Mouse (Mus musculus): ENCODE measurements around the gene Mon2. TPM values are rescaled to one million over a fixed set of nuclear protein-coding genes. Genes with fewer than 3 reads are reported as not detected.

Gene Mon2
- total RNA-seq (2021): 100 to 1,000 TPM in 1 of 2 experiments, 10 to 100 TPM in 1; 98.6 to 104 TPM
- long read RNA-seq, experiment 1, full-length matches to known transcripts: 7 of 19 reads
- long read RNA-seq, experiment 1, partial matches to known transcripts: 2 of 19 reads
- long read RNA-seq, experiment 1, other reads (novel, unspliced or antisense): 10 of 19 reads
- long read RNA-seq, experiment 2, full-length matches to known transcripts: 12 of 27 reads
- long read RNA-seq, experiment 2, partial matches to known transcripts: 5 of 27 reads
- long read RNA-seq, experiment 2, other reads (novel, unspliced or antisense): 10 of 27 reads

DNA sequence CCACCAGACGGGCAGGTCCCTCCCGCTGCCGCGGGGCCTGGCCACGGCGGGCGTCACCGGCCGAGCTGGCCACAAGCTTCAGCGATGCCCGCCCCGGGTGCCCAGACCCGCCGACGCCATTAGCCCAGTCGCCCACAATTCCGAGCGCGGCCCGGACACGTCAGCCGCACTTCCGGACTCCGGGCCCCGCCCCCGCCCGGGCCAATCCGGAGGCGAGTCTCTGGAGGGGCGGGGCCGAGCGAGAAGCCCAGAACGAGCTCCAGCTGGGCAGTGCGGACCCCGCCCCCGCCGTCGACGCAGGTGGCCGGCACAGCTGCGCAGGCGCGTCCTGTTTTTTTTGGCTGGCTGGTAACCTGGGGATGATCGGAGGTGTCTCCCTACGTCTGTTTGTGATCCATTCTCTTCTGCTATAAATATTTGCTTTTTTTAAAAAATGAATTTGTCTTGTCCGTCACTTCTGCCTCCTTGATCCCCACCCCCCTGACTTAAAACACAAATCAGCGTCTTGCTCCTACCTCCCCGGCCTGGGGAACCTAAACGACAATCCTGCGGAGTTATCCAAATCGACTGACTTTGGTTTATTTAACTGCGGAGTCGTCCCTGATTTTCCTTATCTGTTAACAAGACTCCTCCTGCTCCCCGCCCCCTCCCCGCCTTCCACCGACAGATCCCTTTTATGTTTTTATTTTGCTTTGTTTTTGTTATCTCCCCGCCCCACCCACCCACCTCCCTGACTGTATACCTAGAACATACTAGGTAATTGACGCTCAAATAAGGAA, at the start of gene Mon2:
Gene Mon2 (minus strand): TSS at position 261 of the 779 bp plus-strand sequence.
- H3K27ac ChIP-seq: peak within 1 kb of the TSS; percentile 93
- DNase-seq (ENCODE audit: extremely low spot score in 1 of 2, low spot score in 2 of 2): peak; percentile 98
- intact Hi-C loops (cut with DNase I): loop anchor here (5.0 kb wide), 1 partner anchor 269 kb away; no protein-coding TSS in a partner anchor
- TF ChIP-seq CTCF (IDR thresholded peaks at IDR 0.05): no peak
- peak within 1 kb of the TSS; percentile 76 for H3K4me3 ChIP-seq

DNA sequence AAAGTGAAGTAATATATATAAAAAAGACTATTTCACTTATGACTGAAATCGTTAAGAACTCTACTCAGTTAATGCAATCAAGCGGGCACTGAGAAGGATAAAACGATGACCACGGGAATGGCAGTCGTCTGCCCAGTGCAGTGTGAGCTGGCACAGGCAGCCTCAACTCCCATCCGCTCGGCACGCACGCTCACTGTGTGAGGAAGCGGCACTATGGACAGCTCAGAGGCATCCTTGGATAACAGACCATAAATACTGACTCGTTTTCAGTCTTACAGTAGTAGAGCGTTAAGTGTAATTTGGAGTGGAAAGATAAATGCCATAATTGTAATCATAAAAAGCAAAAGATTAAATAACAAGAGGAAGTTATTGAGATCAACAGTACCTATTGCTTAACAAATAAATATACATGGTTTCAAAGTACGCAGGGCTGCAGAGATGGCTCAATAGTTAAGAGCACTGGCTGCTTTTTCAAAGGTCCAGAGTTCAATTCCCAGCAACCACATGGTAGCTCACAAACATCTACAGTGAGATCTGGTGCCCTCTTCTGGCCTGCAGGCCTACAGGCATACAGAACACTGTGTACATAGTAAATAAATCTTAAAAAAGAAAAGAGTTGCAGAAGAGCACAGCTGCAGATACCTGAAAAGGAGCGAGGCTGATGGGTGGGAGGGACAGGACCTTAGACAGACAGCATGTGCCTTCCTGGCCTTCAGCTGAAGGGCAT, 44.5 kb upstream of the Mon2 start:
- intact Hi-C loops (cut with DNase I): no loop called here

DNA sequence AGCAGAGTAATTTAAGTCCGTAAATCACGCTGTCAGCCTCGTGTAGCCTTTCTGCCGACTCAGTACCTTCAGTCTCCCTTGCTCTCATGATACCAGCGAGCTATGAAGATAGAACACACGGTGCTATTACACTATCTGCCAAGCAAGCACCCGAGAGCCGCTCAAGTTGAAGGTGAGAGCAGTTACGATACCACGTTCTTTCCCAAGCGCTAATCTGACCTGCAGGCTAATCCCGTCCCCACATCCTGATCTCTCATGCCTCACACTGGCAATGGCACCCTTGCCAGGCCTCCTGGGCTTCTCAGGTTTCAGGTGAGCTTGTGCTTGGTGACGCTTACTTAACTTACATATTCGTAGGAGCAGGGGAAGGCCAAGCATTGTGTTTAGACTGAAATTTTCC, 40.6 kb upstream of the Mon2 start:
- intact Hi-C loops (cut with DNase I): no loop called here
- Histone ChIP-seq H3K27ac (no peak overlapping the region), H3K4me3 (no peak overlapping the region)
- no peak for TF ChIP-seq CTCF (IDR thresholded peaks at IDR 0.05)
- no peak for DNase-seq (ENCODE audit: extremely low spot score in 1 of 2, low spot score in 2 of 2)

More for the DNA sequence above, 44.5 kb upstream of the Mon2 start:
- no peak overlapping the region for H3K27ac ChIP-seq
- peak; percentile 25 for TF ChIP-seq CTCF (IDR thresholded peaks at IDR 0.05)
- no peak for DNase-seq (ENCODE audit: extremely low spot score in 1 of 2, low spot score in 2 of 2)
- H3K4me3 ChIP-seq: no peak overlapping the region

DNA sequence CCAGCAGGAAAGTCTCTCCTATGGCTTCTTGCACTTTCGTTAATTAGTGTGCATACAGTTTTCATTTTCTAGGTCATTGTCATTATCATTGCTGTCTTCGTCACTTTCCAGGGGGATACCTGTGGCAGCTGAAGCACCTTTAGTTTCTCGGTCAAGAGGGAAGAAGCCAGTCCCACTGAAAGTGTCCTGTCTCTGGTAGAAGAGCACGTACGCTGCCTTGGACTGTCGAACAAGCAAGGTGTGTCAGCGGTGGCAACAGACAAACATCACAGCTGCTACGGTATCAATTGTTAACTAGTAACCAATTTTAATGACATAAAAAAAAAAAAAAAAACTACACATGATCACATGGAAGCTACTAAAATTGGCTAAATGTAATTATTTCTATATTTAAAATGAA, 37.2 kb upstream of the Mon2 start:
- TF ChIP-seq CTCF (IDR thresholded peaks at IDR 0.05): no peak
- Histone ChIP-seq H3K4me3 (no peak overlapping the region), H3K27ac (no peak overlapping the region)
- intact Hi-C loops (cut with DNase I): no loop called here
- no peak for DNase-seq (ENCODE audit: extremely low spot score in 1 of 2, low spot score in 2 of 2)

DNA sequence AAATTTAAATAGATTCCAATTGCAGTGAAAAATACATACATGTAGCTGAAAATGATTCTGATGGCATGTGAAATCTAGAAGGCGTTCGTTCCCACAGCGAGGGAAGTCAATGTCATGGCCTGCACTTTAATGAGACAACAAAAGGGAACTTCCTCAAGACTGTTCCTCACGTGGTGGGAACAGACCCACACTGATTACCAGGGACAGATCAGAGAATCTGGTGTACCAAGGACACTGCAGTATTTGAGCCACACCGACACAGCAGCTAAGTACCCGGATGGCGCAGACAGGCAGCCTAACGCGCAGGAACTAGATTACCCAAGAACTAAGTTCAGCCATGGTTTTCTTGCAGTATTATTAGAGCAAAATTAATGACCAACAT, 36.5 kb upstream of the Mon2 start:
- no peak for TF ChIP-seq CTCF (IDR thresholded peaks at IDR 0.05)
- no peak for DNase-seq (ENCODE audit: extremely low spot score in 1 of 2, low spot score in 2 of 2)
- Histone ChIP-seq H3K4me3 (no peak overlapping the region), H3K27ac (no peak overlapping the region)
- intact Hi-C loops (cut with DNase I): no loop called here

DNA sequence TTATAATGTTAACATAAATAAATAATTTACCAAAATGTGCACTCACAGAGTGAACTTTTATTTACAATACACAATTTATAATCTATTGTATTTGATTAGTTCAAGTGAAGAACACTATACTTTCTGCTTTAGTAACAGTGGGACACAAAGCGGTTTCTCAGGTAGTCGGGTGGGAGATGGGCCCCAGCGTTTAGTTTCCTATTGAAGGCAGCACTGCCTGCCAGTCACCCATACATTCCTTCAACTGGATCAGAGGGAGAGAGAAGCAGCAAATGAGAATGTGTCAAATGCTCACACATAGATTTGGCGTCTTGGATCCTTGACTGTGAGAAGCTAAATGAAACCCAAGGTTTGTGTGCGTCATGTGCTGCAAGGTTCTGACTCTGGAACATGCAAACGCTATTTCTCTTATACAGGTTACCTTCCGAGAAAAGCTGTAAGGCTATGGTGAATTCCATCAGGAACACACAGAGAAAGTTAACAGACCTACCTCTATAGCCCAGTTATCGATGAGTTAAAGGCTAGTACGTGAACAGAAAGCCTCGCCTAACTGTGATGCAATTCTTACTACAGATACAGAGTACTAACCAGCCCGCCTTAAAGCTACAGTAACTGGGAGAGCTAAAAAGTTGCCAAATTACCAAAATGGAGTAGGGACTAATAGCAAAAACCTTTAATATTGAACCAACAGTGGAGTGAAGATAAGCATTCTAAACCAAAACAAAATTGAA, 35.9 kb upstream of the Mon2 start:
- no peak for DNase-seq (ENCODE audit: extremely low spot score in 1 of 2, low spot score in 2 of 2)
- H3K4me3 ChIP-seq: no peak overlapping the region
- H3K27ac ChIP-seq: no peak overlapping the region
- intact Hi-C loops (cut with DNase I): no loop called here
- TF ChIP-seq CTCF (IDR thresholded peaks at IDR 0.05): no peak

DNA sequence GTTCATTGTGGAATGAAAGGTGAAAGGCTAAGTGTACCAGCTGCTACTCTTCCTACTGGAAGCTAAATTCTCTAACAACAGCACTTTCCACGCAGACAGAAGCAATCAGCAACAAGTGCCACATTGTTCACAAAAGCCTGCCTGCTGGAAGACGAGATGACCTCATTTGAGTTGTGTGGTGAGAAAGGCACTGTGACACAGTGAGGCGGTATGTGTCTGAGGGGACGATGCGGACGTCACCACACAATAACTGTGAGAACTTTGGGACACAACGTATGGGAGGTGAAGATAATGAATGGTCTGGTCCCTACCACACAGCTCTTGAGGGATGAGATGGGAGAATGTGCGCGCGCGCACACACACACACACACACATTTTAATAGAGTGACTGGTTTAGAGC, 34.2 kb upstream of the Mon2 start:
- no peak for DNase-seq (ENCODE audit: extremely low spot score in 1 of 2, low spot score in 2 of 2)
- intact Hi-C loops (cut with DNase I): no loop called here

DNA sequence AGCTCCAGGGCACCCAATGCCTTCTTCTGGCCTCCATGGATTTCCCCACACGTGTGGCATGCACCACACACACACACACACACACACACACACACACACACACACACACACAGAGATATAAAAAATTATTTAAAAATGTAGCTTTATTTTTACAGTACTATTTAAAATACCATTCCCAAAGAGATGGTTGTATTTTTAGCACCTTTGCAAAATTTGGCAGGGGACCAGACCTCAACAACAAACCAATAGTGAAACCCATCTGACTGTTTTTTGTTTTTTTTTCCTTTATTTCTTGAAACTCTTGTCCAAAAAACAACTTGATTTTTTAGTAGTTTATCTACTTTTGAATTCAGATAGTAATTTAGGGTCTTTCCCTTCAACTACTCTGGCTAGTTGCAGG, 32.2 kb upstream of the Mon2 start:
- no peak for TF ChIP-seq CTCF (IDR thresholded peaks at IDR 0.05)
- DNase-seq (ENCODE audit: extremely low spot score in 1 of 2, low spot score in 2 of 2): no peak
- intact Hi-C loops (cut with DNase I): no loop called here
- no peak overlapping the region for H3K27ac ChIP-seq
- H3K4me3 ChIP-seq: no peak overlapping the region

More for the DNA sequence above, 34.2 kb upstream of the Mon2 start:
- Histone ChIP-seq H3K4me3 (no peak overlapping the region), H3K27ac (no peak overlapping the region)
- TF ChIP-seq CTCF (IDR thresholded peaks at IDR 0.05): no peak

DNA sequence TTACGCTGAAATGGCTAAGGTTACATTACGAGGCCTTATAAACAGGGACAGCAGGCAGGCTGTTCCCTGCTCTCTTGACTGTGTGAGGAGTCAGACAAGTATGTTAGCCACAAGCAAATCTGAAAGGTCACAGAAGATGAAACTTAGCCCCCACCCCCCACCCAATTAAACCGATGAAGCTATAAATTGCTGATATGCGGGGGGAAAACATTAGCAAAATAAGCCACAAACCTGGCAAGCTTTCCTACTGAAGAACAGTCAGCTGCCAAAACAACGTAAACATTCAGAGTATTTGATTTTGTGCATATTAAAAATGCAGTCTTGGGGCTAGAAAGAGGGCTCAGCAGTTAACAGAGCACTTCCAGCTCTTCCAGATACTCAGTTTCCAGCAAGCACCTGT, 31.8 kb upstream of the Mon2 start:
- intact Hi-C loops (cut with DNase I): no loop called here
- no peak for TF ChIP-seq CTCF (IDR thresholded peaks at IDR 0.05)
- no peak for DNase-seq (ENCODE audit: extremely low spot score in 1 of 2, low spot score in 2 of 2)
- no peak overlapping the region for H3K4me3 ChIP-seq
- no peak overlapping the region for H3K27ac ChIP-seq

DNA sequence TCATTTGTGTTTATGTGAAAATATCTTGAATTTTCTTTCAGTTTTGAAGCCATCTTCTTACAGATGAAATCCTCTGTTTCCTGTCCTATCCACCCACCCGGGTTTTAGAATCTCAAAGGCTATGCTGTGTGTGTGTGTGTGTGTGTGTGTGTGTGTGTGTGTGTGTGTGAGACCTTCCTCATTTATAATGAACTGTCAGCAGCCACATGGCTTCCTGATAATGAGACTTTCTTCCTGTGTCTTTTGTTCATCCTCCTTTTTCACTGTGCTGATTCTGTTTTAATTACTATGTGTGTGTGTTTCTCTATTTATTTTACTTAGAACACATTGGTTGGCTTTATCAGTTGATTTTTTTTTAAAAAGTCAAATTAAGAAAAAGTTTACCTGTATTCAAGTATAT, 25.0 kb upstream of the Mon2 start:
- TF ChIP-seq CTCF (IDR thresholded peaks at IDR 0.05): no peak
- Histone ChIP-seq H3K4me3 (no peak overlapping the region), H3K27ac (no peak overlapping the region)
- intact Hi-C loops (cut with DNase I): no loop called here
- no peak for DNase-seq (ENCODE audit: extremely low spot score in 1 of 2, low spot score in 2 of 2)

DNA sequence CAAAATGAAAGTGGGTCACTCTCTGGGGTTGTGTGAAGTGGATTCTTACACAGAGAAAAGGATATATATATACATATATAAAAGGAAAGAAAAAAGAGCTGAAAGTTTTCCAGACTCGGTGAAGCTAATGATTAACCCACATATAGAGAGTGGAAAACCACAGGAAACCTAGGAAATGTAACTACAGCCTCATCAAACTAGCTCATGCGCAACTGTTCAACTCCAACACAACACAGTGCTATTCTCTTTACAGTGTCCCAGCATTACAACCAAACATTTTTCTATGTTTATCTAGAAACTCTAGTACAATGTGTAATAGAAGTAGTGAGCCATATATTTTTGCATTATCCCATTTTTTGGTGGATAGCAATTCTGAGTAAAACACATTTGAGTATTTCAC, 24.3 kb upstream of the Mon2 start:
- no peak for TF ChIP-seq CTCF (IDR thresholded peaks at IDR 0.05)
- DNase-seq (ENCODE audit: extremely low spot score in 1 of 2, low spot score in 2 of 2): no peak
- intact Hi-C loops (cut with DNase I): no loop called here
- Histone ChIP-seq H3K4me3 (no peak overlapping the region), H3K27ac (no peak overlapping the region)
